Mouse (Mus musculus) T-helper 2 cell (primary cell): ENCODE data around the gene Lpp.

ENCODE experiments used
- in situ Hi-C: fragments of 300-600 bp; cut with MboI, MseI; formaldehyde crosslinking; loops from one replicate; pipeline ENCODE4 v1.15.1; 2025; ENCODE audit warnings: high pct_unique_total_duplicates

Lpp gene

GRCm38 (mm10) chr16:24398893-24399292, 5.6 kb downstream of the Lpp start:
- in situ Hi-C loops = loop anchor here (10.0 kb wide), 2 partner anchors 244 to 414 kb away; partner anchors contain the start of genes Bcl6 and Gm37419

DNA sequence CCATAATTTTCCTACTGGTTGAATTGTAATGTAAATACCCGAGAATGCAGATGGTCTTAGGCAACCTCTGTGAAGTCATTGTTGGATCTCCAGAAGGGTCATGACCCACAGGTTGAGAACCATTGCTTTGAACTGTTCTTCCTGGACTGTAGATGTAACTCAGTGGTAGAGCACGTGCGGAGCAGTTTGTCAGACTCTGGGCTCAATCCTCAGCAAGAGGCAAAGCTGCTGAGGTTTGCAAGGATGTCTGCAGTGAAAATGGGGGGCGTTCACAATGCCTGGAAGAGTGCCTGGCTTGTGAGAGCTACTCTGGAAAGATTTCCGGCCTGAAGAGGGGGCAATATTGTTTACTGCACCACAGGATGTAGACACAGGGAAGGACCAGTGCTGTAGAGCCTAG, 6.2 kb downstream of the Lpp start:
- in situ Hi-C loops = loop anchor here (10.0 kb wide), 2 partner anchors 245 to 415 kb away; partner anchors contain the start of genes Bcl6 and Gm37419

DNA sequence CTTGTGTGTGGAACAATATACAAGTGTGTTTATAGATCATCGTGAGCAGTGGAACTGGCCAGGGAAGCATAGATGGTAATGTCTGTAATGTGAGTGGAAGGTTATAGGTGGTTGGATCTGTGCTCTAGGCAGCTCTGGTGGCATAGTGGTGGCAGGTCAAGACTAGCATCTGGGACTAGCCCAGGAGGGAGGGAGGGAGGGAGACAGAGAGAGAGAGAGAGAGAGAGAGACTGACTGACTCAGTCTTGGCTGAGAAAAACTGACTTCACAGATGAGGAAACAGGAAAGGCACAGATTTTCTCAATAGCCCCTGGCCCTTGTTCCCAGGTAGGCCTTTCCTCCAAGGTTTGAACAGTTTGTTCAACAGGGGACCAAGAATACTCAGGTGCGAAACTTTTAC, 7.5 kb downstream of the Lpp start:
- in situ Hi-C loops = loop anchor here (10.0 kb wide), 1 partner anchor 934 kb away; no protein-coding TSS in a partner anchor

- in situ Hi-C loops = loop anchor here (10.0 kb wide), 1 partner anchor 932 kb away; no protein-coding TSS in a partner anchor
Observed at GRCm38 (mm10) chr16:24402801-24403200, 9.5 kb downstream of the Lpp start.

DNA sequence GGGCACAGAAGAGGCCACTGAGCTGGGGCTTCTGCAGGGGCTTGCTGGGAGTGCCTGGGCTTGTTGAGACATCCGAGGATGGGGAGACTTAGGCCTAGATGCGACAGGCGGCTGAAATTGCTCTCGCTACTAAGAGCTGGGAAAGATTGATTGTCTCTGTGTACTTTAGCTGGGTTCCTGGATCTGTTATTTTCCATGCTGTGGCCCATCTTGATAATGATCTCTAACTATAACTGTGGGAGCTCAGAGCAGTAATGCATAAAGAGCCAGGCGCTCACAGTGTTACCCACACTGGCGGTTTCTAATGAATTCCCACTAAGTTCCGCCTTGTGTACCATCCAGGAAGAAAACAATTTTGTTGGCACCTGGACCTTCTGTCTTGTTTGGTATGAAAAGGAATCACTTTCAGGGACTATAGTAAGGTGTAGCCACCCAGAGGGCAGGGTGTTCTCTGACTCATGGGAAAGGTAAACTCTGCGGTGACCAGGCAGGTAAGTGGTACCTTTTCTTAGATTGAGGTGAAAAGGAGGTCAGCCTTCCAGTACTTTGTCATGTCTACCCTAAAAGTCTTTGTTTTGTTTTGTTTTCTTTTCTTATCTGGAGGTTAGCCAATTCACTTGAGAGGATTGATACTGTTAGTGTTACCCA, 10.6 kb downstream of the Lpp start:
- in situ Hi-C loops = loop anchor here (10.0 kb wide), 1 partner anchor 931 kb away; no protein-coding TSS in a partner anchor

GRCm38 (mm10) chr16:24406521-24406920, 13.2 kb downstream of the Lpp start:
- in situ Hi-C loops = loop anchor here (10.0 kb wide), 1 partner anchor 928 kb away; no protein-coding TSS in a partner anchor

DNA sequence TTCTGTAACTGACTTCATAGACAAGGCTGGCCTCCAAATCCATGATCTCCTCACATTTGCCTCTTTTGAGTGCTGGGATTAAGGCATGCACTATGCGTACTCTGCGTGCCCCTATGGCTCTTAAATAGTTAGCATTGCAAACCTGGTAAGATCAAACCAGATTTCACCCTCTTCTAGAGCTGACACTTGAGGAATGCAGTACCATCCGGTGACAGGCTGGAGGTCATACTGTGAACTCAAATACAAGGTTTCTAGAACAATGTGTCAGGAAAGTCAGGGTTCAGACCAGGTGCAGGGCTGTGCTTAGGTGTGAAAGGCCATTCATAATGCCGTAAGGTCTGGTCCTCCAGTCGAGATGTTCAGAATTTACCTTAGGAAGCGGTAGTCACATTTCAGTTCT, 18.0 kb downstream of the Lpp start:
- in situ Hi-C loops = no loop called here

DNA sequence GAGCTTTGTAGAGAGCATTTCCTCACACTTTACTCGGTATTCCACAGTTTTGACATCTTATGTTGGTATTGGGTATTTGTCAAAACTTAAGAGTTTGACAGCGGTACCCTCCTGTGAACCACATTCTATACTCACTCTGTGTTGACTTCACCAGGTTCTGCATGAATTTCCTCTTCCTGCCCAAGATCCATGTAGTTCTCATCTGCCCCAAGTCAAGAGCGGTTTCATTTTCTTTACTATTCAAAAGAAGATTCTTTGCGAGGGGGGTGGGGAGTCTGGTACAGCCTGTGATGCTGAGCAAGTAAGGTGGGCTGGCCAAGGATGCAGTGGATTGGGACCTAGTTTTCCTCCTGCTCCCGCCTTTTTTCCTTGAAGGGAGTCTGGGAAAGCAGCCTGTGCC, 18.9 kb downstream of the Lpp start:
- in situ Hi-C loops = no loop called here

GRCm38 (mm10) chr16:24413059-24413458, 19.8 kb downstream of the Lpp start:
- in situ Hi-C loops = no loop called here

- in situ Hi-C loops = no loop called here
Observed at GRCm38 (mm10) chr16:24418022-24418421, 24.7 kb downstream of the Lpp start.

GRCm38 (mm10) chr16:24420603-24421120, 27.4 kb downstream of the Lpp start:
- in situ Hi-C loops = no loop called here

DNA sequence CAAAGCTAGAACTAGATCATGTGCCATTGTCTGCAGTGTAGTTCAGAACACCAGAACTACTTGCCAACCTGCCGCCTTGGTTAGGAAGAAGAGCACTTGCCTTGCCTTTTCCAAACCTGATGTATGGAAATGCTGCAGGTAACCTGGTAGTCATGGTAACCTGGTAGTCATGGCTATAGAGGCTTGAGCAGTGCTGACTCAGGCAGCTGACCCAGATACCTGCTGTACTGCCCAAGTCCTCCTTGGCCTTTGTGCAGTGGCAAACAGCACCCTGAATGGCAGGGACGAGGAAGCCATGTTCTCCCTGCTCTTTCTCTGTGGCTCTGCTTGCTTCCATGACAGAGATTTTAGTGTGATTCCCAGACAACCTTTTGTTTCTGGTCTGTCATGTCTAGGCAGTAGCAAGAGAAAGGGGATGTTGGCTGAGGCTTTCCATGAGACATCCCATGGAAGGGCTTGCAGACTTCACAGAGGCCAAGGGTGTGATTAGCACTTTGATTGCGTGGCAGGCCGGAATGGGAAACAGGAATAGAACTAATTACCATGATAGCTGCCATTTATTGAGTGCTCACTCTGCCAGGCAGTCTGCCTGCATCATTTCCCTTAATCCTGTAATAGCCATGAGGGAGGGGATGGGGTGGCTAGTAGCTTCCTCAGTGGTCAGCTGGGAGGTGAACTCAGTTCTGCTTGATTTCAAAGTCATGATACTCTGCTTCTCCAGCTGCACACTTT, 28.5 kb downstream of the Lpp start:
- in situ Hi-C loops = no loop called here

DNA sequence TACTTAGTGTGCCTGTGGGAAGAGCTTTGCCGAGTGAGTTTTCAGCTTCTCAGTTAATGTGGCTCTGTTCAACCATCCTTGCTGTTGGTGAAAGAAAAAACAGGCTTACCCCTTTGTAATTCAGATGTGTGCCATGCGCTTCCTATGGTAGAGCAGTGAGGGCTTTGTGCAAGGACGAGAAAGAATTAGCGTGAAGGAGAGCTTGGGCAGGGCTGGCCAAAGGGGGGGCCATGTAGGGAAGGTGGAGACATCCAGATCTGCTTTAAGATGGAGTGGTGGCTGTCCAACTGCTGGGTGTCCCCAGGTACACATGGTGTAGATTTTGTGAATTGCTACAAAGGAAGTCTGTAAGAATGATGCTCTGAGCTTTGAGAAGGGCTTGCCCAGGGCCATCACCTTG, 29.9 kb downstream of the Lpp start:
- in situ Hi-C loops = no loop called here

DNA sequence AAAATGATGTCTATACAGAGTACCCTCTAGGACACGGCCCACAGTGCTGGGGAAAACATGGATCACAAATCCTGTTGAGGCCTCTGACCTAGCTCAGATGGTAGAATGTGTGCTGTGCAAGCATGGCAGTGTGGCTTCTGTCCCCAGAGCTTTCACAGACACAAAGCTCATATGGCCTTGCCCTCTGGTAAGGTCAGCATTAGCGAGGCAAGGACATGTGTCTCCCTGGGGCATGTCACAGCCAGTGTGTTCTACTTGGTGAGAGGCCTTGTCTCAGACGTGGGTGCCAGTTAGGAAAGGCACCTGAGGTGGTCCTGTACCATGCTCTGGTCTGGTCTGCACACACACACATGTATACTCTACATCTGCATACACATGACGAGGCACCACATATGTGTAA, 30.4 kb downstream of the Lpp start:
- in situ Hi-C loops = no loop called here

GRCm38 (mm10) chr16:24424356-24424977, 31.2 kb downstream of the Lpp start:
- in situ Hi-C loops = no loop called here

DNA sequence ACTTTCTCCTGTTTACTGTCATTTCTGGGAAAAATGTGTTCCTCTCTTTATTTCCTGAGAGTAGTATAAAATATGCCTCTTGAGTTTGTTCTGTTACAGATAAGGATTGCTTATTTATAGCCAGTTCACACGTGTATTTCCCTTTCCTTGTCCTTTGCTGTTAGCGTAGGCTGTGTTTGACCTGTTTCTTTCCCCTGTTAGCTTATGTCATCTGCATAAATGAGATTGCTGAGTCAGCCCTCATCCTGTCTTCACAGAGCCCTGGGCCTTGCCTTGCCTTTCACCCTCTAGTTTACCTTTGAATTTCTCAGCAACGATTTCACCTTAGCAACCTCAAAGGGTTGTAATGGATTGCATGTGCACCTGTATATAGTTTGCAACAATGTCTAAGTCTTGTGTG, 32.5 kb downstream of the Lpp start:
- in situ Hi-C loops = no loop called here

DNA sequence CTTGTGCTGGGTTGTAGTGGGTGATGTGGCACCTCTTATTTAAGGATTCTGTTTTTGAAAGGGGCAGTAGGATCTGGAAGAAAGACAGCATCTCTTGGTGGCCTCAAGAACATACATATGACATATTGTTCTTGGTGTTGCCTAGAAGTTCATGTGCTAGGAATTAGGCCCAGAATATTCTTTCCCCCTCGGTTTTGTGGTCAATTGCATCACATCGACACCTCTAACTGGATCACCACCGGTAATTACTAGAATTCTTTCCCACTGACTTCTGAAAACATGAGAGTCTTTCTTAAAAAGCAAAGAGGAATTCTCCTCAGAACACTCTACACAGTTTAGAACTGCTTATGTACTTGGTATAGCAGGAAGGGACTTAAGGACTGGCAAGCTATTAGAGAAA, 34.3 kb downstream of the Lpp start:
- in situ Hi-C loops = no loop called here

GRCm38 (mm10) chr16:24428055-24428454, 34.7 kb downstream of the Lpp start:
- in situ Hi-C loops = no loop called here

- in situ Hi-C loops = no loop called here
Observed at GRCm38 (mm10) chr16:24428742-24429141, 35.4 kb downstream of the Lpp start.

- in situ Hi-C loops = no loop called here
Observed at GRCm38 (mm10) chr16:24429691-24430090, 36.4 kb downstream of the Lpp start.

DNA sequence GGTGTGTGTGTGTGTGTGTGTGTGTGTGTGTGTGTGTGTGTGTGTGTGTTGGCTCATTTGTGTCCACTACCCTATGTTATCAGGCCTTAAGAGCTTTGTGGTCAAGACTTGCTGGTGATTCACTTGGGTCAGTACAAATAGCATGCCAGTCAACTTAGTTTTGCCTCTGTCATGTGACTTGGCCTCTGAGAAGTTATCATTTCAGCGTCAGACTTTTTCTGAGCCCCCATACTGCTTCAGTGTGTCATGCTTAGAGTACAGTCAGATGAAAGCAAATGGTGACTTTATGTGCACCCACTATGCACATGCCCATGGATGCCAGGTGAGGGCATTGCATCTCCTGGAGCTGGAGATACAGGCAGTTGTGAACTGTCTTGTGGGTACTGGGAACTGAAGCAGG, 38.5 kb downstream of the Lpp start:
- in situ Hi-C loops = no loop called here

GRCm38 (mm10) chr16:24433563-24433962, 40.3 kb downstream of the Lpp start:
- in situ Hi-C loops = no loop called here
